Mouse (Mus musculus) thymus, postnatal 4 days (tissue): ENCODE data around the gene Pcna.

Source experiments
- DNase-seq: peaks from one replicate; pipeline ENCODE4 v3.0.0; 2021

Pcna gene

DNA sequence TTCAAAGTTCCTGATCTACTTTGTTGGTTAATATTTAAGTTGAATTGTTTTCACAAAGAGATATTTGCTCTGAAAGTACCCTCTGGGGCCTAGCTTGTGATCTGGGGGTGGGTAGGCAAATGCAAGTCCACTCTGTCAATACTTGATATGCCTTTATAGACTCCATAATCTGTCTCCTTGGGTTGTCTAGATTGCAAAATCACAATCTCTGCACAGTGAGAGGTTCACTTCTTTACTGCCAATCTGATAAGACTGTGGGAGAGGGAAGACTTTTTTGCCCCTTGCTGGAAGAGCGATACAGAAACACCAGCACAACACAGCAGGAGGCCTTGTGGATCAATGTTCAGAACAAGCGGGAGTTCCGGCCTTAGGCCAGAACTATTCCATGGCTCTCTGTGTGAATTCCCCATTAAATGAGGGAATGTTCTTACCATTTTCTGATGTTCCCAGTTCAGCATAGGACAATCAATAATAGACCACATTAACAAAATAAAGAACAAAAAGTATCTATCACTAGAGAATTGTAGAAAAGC is 20.6 kb downstream of the Pcna start:
- no peak for DNase-seq

- no peak for DNase-seq
These were observed 28.8 kb downstream of the Pcna start for GRCm38 (mm10) chr2:132224359-132224758.

DNA sequence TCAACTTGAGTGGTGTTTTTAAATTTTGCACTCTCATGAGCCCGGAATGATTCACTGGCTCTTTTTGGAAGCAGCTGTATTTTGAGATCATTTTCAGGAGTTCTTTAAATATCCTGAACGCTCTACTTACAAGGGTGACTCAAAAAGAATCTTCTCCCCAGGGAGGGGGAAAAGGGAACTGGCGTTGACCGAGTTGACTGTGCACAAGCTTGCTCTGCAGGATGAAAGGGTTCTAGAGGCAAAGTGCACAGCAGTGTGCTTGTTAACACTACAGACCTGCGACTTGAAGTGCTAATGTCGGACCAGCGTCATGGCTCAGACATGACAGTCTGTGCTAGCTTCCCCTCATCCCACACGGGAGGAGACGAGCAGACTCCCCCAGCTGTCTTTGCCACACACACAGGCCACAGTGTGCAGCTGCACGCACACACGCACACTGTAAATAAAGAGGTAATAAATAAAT is 31.5 kb downstream of the Pcna start:
- no peak for DNase-seq

DNA sequence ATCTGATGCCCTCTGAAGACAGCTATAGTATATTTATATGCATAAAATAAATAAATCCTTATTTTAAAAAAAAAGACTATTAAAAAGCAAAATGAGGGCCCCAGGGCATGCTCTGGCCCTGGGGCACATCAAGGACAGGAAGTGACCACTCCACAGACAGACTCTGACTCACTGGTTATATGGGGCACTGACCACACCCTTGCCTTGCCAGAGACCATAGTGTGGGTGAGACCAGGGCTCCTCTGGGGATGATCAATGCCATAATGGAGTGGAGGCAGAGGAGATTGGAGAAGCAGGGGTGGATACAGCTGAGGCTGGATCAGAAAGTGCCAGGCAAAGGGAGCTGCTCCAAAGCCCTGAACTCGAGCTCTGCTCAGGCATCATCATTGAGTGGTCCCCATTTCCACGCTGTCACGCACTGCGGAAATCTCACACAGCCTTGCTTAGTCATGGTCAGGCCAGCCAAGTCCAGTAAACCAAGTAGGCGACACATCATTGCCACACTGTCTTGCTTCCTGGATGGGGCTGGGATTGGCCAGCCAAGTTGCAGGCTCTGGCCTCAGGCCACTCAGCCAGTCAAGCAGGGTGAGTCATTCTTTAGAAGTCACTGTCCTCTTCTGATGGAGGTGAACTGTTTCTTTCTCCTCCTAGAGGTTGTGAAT is 41.0 kb downstream of the Pcna start:
- DNase-seq, result no peak

- DNase-seq, result no peak
These were observed 42.3 kb downstream of the Pcna start for GRCm38 (mm10) chr2:132210806-132211312.

DNA sequence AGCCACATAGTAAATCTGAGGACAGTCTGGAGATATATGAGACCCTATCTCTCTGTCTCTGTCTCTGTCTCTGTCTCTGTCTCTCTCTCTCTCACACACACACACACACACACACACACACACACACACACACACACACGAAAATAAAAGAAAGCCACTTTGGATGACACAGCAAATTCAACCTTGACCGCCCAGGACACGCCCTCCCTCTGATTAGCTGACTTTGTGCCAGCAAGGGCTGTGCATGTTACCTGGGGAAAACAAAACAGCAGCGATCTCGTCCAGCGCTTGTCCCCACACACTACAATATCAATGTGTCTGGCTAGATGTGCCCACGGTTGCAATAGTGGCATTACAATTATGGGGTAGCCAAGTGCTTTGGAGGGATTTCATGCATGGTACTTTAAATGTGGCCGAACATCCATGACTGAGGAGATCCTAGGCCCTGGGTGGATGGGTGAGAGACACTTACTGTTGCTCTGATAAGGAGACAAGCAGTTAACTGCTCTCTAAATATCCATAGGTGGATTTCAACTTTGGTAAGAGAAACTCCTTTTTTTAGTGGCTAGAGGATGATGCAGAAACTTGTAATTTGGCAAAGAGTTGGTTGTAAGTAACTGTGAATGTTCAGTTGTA is 44.8 kb downstream of the Pcna start:
- no peak for DNase-seq

GRCm38 (mm10) chr2:132206316-132206881 is 46.7 kb downstream of the Pcna start:
- DNase-seq, result no peak

DNA sequence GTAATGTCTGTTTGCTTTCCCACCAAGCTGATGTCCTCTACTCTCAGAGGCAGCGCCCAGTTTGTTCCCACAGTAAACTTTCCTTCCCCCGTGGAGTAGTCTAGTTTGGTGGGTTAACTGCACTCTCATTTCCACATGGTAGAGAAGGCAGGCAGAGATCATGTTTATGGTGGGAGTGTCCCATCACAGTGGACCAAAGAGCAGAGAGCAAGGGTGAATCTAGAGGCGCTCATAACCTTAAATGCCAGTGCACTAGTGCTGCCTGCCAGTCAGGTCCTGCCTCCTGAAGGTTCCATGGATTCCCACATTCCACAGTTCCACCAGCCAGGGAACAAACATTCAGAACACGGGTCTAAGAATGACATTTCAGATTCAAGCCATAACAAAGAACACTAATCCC is 47.6 kb downstream of the Pcna start:
- DNase-seq, result no peak

GRCm38 (mm10) chr2:132203773-132204172 is 49.3 kb downstream of the Pcna start:
- DNase-seq, result peak; percentile 19

- no peak for DNase-seq
These were observed 49.9 kb downstream of the Pcna start for GRCm38 (mm10) chr2:132203186-132203585.
